Mouse (Mus musculus) heart, postnatal 0 days (tissue): ENCODE data around the gene Tnfrsf21.

ENCODE experiments used
- CTCF ChIP-seq: IDR thresholded peaks from 2 replicates; pipeline ENCODE4 v1.5.1; 2016; ENCODE audit warnings: antibody characterized with exemption, control low read depth, low read depth
- EP300 ChIP-seq: IDR thresholded peaks from 2 replicates; pipeline ENCODE4 v1.6.1; 2016; ENCODE audit warnings: antibody characterized with exemption, low read depth

GRCm38 (mm10) chr17:43128908-43129533 is 112.7 kb downstream of the Tnfrsf21 start:
- TF ChIP-seq CTCF: no peak
- TF ChIP-seq EP300: no peak
